Mouse (Mus musculus): ENCODE results near the gene Gm37240. TPM values are rescaled to one million over a fixed set of nuclear protein-coding genes. Genes with fewer than 3 reads are reported as not detected.

The Gm37240 gene
- polyA plus RNA-seq, 1 experiment from 2014 or later = 0.43 TPM

GRCm38 (mm10) chr3:84806206-84806605, 1081.1 kb downstream of the Gm37240 start:
- Histone ChIP-seq H3K27me3 (ENCODE audit: control insufficient read depth, insufficient read depth, low read length) (no peaks in the 10 kb centered on the region), H3K4me3 (ENCODE audit: low read depth, low read length) (no peak overlapping the region), H3K9me3 (ENCODE audit: control insufficient read depth, low read length) (no peaks in the 10 kb centered on the region), H3K4me2 (ENCODE audit: low read depth, low read length, severe bottlenecking) (no peak overlapping the region), H3K27ac (ENCODE audit: low read depth, low read length) (no peak overlapping the region), H3K36me3 (ENCODE audit: control insufficient read depth, insufficient read depth, low read length) (no peaks in the 10 kb centered on the region), H3K9ac (ENCODE audit: low read length) (no peak overlapping the region), H3K4me1 (replicated peaks; ENCODE audit: control insufficient read depth, insufficient read depth, low read length) (no peaks in the 10 kb centered on the region)
- no peak for ATAC-seq (replicated peaks; ENCODE audit: low FRiP score)
- WGBS = 97% methylated on average over 2 of the region's 2 CpGs
- DNase-seq (ENCODE audit: low spot score) = no peak

- no peak overlapping the region for H3K4me2 ChIP-seq (ENCODE audit: low read depth, low read length, severe bottlenecking)
- H3K4me1 ChIP-seq (replicated peaks; ENCODE audit: control insufficient read depth, insufficient read depth, low read length) = no peaks in the 10 kb centered on the region
- H3K9ac ChIP-seq (ENCODE audit: low read length) = no peak overlapping the region
- H3K27me3 ChIP-seq (ENCODE audit: control insufficient read depth, insufficient read depth, low read length) = no peaks in the 10 kb centered on the region
- no peak overlapping the region for H3K27ac ChIP-seq (ENCODE audit: low read depth, low read length)
- no peak overlapping the region for H3K4me3 ChIP-seq (ENCODE audit: low read depth, low read length)
- no peak for DNase-seq (ENCODE audit: low spot score)
- no peak for ATAC-seq (replicated peaks; ENCODE audit: low FRiP score)
- H3K36me3 ChIP-seq (ENCODE audit: control insufficient read depth, insufficient read depth, low read length) = no peaks in the 10 kb centered on the region
- 78% methylated on average over 9 of the region's 9 CpGs for WGBS
- no peaks in the 10 kb centered on the region for H3K9me3 ChIP-seq (ENCODE audit: control insufficient read depth, low read length)
These were observed 1083.3 kb downstream of the Gm37240 start for GRCm38 (mm10) chr3:84804036-84804435.

DNA sequence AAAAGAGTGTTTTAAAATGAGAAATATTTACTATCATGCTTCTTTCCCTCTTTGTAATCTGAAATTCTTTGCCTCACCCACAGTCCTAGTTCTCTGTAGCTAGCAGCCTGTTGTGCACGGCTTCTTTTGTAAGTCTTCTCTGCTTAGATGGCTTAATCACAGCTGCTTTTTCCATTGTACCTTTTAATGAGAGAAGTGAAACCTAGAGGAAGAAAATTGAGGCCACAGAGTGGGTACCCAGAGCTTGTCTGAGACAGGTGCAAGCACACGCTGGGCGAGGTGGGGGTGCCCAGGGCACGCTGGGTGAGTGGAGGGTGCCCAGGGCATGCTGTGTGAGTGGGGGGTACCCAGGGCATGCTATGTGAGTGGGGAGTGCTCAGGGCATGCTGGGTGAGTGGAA, 1099.4 kb downstream of the Gm37240 start:
- no peak overlapping the region for H3K4me2 ChIP-seq (ENCODE audit: low read depth, low read length, severe bottlenecking)
- no peaks in the 10 kb centered on the region for H3K9me3 ChIP-seq (ENCODE audit: control insufficient read depth, low read length)
- H3K4me1 ChIP-seq (replicated peaks; ENCODE audit: control insufficient read depth, insufficient read depth, low read length) = no peaks in the 10 kb centered on the region
- no peak overlapping the region for H3K4me3 ChIP-seq (ENCODE audit: low read depth, low read length)
- H3K27ac ChIP-seq (ENCODE audit: low read depth, low read length) = no peak overlapping the region
- no peak overlapping the region for H3K9ac ChIP-seq (ENCODE audit: low read length)
- ATAC-seq (replicated peaks; ENCODE audit: low FRiP score) (no peak), DNase-seq (ENCODE audit: low spot score) (no peak)
- H3K36me3 ChIP-seq (ENCODE audit: control insufficient read depth, insufficient read depth, low read length) = no peaks in the 10 kb centered on the region
- no peaks in the 10 kb centered on the region for H3K27me3 ChIP-seq (ENCODE audit: control insufficient read depth, insufficient read depth, low read length)
- WGBS = 87% methylated on average over 4 of the region's 4 CpGs

- Histone ChIP-seq H3K9ac (ENCODE audit: low read length) (no peak overlapping the region), H3K27me3 (ENCODE audit: control insufficient read depth, insufficient read depth, low read length) (no peaks in the 10 kb centered on the region), H3K4me1 (replicated peaks; ENCODE audit: control insufficient read depth, insufficient read depth, low read length) (no peaks in the 10 kb centered on the region), H3K9me3 (ENCODE audit: control insufficient read depth, low read length) (no peaks in the 10 kb centered on the region), H3K4me3 (ENCODE audit: low read depth, low read length) (no peak overlapping the region), H3K27ac (ENCODE audit: low read depth, low read length) (no peak overlapping the region), H3K36me3 (ENCODE audit: control insufficient read depth, insufficient read depth, low read length) (no peaks in the 10 kb centered on the region), H3K4me2 (ENCODE audit: low read depth, low read length, severe bottlenecking) (no peak overlapping the region)
- DNase-seq (ENCODE audit: low spot score) (no peak), ATAC-seq (replicated peaks; ENCODE audit: low FRiP score) (no peak)
- WGBS = 85% methylated on average over 1 of the region's 1 CpGs
These were observed 1111.2 kb downstream of the Gm37240 start for GRCm38 (mm10) chr3:84776084-84776483.

- Histone ChIP-seq H3K9me3 (ENCODE audit: control insufficient read depth, low read length) (no peaks in the 10 kb centered on the region), H3K4me2 (ENCODE audit: low read depth, low read length, severe bottlenecking) (no peak overlapping the region), H3K9ac (ENCODE audit: low read length) (no peak overlapping the region), H3K4me1 (replicated peaks; ENCODE audit: control insufficient read depth, insufficient read depth, low read length) (no peaks in the 10 kb centered on the region), H3K27me3 (ENCODE audit: control insufficient read depth, insufficient read depth, low read length) (no peaks in the 10 kb centered on the region), H3K27ac (ENCODE audit: low read depth, low read length) (no peak overlapping the region), H3K36me3 (ENCODE audit: control insufficient read depth, insufficient read depth, low read length) (no peaks in the 10 kb centered on the region), H3K4me3 (ENCODE audit: low read depth, low read length) (no peak overlapping the region)
- ATAC-seq (replicated peaks; ENCODE audit: low FRiP score) (no peak), DNase-seq (ENCODE audit: low spot score) (no peak)
- WGBS = 83% methylated on average over 4 of the region's 4 CpGs
These were observed 1111.7 kb downstream of the Gm37240 start for GRCm38 (mm10) chr3:84775577-84775976.

GRCm38 (mm10) chr3:84775067-84775423, 1112.3 kb downstream of the Gm37240 start:
- Histone ChIP-seq H3K9me3 (ENCODE audit: control insufficient read depth, low read length) (no peaks in the 10 kb centered on the region), H3K9ac (ENCODE audit: low read length) (no peak overlapping the region), H3K4me1 (replicated peaks; ENCODE audit: control insufficient read depth, insufficient read depth, low read length) (no peaks in the 10 kb centered on the region), H3K27me3 (ENCODE audit: control insufficient read depth, insufficient read depth, low read length) (no peaks in the 10 kb centered on the region), H3K36me3 (ENCODE audit: control insufficient read depth, insufficient read depth, low read length) (no peaks in the 10 kb centered on the region), H3K4me2 (ENCODE audit: low read depth, low read length, severe bottlenecking) (no peak overlapping the region), H3K4me3 (ENCODE audit: low read depth, low read length) (no peak overlapping the region), H3K27ac (ENCODE audit: low read depth, low read length) (no peak overlapping the region)
- WGBS = 74% methylated on average over 6 of the region's 6 CpGs
- no peak for DNase-seq (ENCODE audit: low spot score)
- ATAC-seq (replicated peaks; ENCODE audit: low FRiP score) = no peak

DNA sequence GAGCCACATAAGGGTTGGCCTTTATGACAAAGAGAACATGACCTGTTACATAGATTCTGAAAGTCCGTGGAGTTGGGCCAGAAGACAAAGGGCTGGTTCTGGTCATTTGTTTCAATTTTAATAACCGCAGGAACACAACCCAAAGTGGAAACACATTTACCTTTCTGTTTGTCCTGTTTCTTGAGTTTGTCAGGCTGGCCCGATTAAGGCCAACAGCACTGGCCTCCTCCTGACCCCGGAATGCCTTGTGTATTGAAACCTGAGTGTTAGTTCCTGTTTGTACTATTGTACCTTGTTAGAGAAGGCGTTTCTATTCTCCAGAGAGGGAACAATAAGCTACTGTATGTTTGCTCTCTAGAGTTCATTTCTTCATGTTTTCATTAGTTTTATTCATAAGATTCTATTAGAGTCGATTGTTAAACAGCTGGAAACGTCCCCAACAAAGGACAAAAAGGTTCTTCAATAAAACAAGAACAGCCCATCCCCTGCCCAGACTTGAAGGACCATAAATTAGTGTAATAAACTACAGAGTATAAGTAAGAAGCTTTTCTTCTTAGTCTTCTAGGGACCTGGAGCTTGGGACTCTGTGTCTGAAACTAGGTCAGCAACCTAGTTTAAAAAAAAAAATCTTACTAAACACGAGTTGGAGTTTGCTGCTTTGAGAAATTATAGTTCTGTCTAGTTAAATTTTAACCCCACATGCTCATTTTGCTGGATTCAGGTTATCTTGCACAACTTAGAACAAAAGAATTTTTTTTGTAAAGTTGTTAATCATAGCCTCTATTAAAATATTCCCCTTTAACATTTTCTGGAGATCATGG, 1112.9 kb downstream of the Gm37240 start:
- Histone ChIP-seq H3K4me3 (ENCODE audit: low read depth, low read length) (no peak overlapping the region), H3K27me3 (ENCODE audit: control insufficient read depth, insufficient read depth, low read length) (no peaks in the 10 kb centered on the region), H3K9me3 (ENCODE audit: control insufficient read depth, low read length) (no peaks in the 10 kb centered on the region), H3K9ac (ENCODE audit: low read length) (no peak overlapping the region), H3K36me3 (ENCODE audit: control insufficient read depth, insufficient read depth, low read length) (no peaks in the 10 kb centered on the region), H3K27ac (ENCODE audit: low read depth, low read length) (no peak overlapping the region), H3K4me2 (ENCODE audit: low read depth, low read length, severe bottlenecking) (no peak overlapping the region), H3K4me1 (replicated peaks; ENCODE audit: control insufficient read depth, insufficient read depth, low read length) (no peaks in the 10 kb centered on the region)
- DNase-seq (ENCODE audit: low spot score) (no peak), ATAC-seq (replicated peaks; ENCODE audit: low FRiP score) (no peak)
- WGBS = 60% methylated on average over 8 of the region's 8 CpGs

GRCm38 (mm10) chr3:84771980-84772379, 1115.3 kb downstream of the Gm37240 start:
- Histone ChIP-seq H3K4me2 (ENCODE audit: low read depth, low read length, severe bottlenecking) (no peak overlapping the region), H3K27ac (ENCODE audit: low read depth, low read length) (no peak overlapping the region), H3K27me3 (ENCODE audit: control insufficient read depth, insufficient read depth, low read length) (no peaks in the 10 kb centered on the region), H3K4me1 (replicated peaks; ENCODE audit: control insufficient read depth, insufficient read depth, low read length) (no peaks in the 10 kb centered on the region), H3K9ac (ENCODE audit: low read length) (no peak overlapping the region), H3K36me3 (ENCODE audit: control insufficient read depth, insufficient read depth, low read length) (no peaks in the 10 kb centered on the region), H3K4me3 (ENCODE audit: low read depth, low read length) (no peak overlapping the region), H3K9me3 (ENCODE audit: control insufficient read depth, low read length) (no peaks in the 10 kb centered on the region)
- 66% methylated on average over 2 of the region's 2 CpGs for WGBS
- no peak for ATAC-seq (replicated peaks; ENCODE audit: low FRiP score)
- DNase-seq (ENCODE audit: low spot score) = no peak

- DNase-seq (ENCODE audit: low spot score) = no peak
- Histone ChIP-seq H3K4me1 (replicated peaks; ENCODE audit: control insufficient read depth, insufficient read depth, low read length) (no peaks in the 10 kb centered on the region), H3K4me2 (ENCODE audit: low read depth, low read length, severe bottlenecking) (no peak overlapping the region), H3K27ac (ENCODE audit: low read depth, low read length) (no peak overlapping the region), H3K27me3 (ENCODE audit: control insufficient read depth, insufficient read depth, low read length) (no peaks in the 10 kb centered on the region), H3K9ac (ENCODE audit: low read length) (no peak overlapping the region), H3K4me3 (ENCODE audit: low read depth, low read length) (no peak overlapping the region), H3K36me3 (ENCODE audit: control insufficient read depth, insufficient read depth, low read length) (no peaks in the 10 kb centered on the region), H3K9me3 (ENCODE audit: control insufficient read depth, low read length) (no peaks in the 10 kb centered on the region)
- no peak for ATAC-seq (replicated peaks; ENCODE audit: low FRiP score)
- WGBS = 92% methylated on average over 6 of the region's 6 CpGs
These were observed 1116.8 kb downstream of the Gm37240 start for GRCm38 (mm10) chr3:84770518-84770917.

Data from forebrain, embryonic 11.5 days (tissue).